Mouse (Mus musculus) lung, postnatal 0 days (tissue): ENCODE measurements around the gene Tldc1. TPM values are rescaled to one million over a fixed set of nuclear protein-coding genes. Genes with fewer than 3 reads are reported as not detected.
A peak's percentile ranks its signal among the peaks of the same experiment; 100 is the strongest.

Experiments used
- ATAC-seq: fragments of 200-750 bp; cut with Nextera tagmentation; 2 replicates; pipeline ENCODE4 v1.8.0; 2017; ENCODE audit warnings: moderate library complexity
- DNase-seq: peaks from one replicate; pipeline ENCODE4 v3.0.0-alpha.2; 2016; ENCODE audit warnings: low spot score
- H3K27ac ChIP-seq: fragments of 300-500 bp; sonication (generic); 2 replicates; pipeline ENCODE4 v1.5.1; 2014; ENCODE audit warnings: antibody characterized with exemption, mild to moderate bottlenecking, low read length, mixed read lengths
- H3K27me3 ChIP-seq: fragments of 300-500 bp; sonication (generic); replicated peaks from 2 replicates; pipeline ENCODE4 v1.6.1; 2014; ENCODE audit warnings: low read length, mixed read lengths; ENCODE audit not compliant: insufficient read depth
- H3K36me3 ChIP-seq: fragments of 300-500 bp; sonication (generic); 2 replicates; pipeline ENCODE4 v1.6.1; 2014; ENCODE audit warnings: low read length, mixed read lengths; ENCODE audit not compliant: insufficient read depth
- H3K4me1 ChIP-seq: fragments of 300-500 bp; sonication (generic); 2 replicates; pipeline ENCODE4 v1.6.1; 2014; ENCODE audit warnings: antibody characterized with exemption, low read depth, low read length, mixed read lengths; ENCODE audit not compliant: insufficient read depth
- H3K4me2 ChIP-seq: fragments of 300-500 bp; sonication (generic); replicated peaks from 2 replicates; pipeline ENCODE4 v1.6.1; 2014; ENCODE audit warnings: low read depth, mild to moderate bottlenecking, low read length, moderate library complexity, mixed read lengths
- H3K4me3 ChIP-seq: fragments of 300-500 bp; sonication (generic); 2 replicates; pipeline ENCODE4 v1.5.1; 2014; ENCODE audit warnings: low read depth, low read length
- H3K9ac ChIP-seq: fragments of 300-500 bp; sonication (generic); replicated peaks from 2 replicates; pipeline ENCODE4 v1.6.1; 2014; ENCODE audit warnings: low read depth, mild to moderate bottlenecking
- H3K9me3 ChIP-seq: fragments of 300-500 bp; sonication (generic); 2 replicates; pipeline ENCODE4 v1.6.1; 2016; ENCODE audit warnings: low read length, mixed read lengths
- CTCF ChIP-seq: IDR thresholded peaks from 2 replicates; pipeline ENCODE4 v1.5.1; 2016; ENCODE audit warnings: antibody characterized with exemption, mild to moderate bottlenecking
- EP300 ChIP-seq: IDR thresholded peaks from 2 replicates; pipeline ENCODE4 v1.6.1; 2016; ENCODE audit warnings: antibody characterized with exemption, mild to moderate bottlenecking, control low read depth
- WGBS: fragments of 180-500 bp; shearing (Covaris S2); extraction: QIAGEN DNeasy Blood & Tissue Kit; methylation state at CpG from one replicate; pipeline ENCODE4 v1.1.7; 2014; 5-methylcytosine and 5-hydroxymethylcytosine counted together
- polyA plus RNA-seq: library from polyadenylated mRNA; unstranded; fragments of >200 nt; fragmentation: Nextera tagmentation; extraction: Ambion mirVana; gene quantifications from 2 replicates; pipeline ENCODE4 v1.2.1, GENCODE M21; 2015

Gene Tldc1
- polyA plus RNA-seq, 1 experiment from 2014 or later, result 7.9 TPM

DNA sequence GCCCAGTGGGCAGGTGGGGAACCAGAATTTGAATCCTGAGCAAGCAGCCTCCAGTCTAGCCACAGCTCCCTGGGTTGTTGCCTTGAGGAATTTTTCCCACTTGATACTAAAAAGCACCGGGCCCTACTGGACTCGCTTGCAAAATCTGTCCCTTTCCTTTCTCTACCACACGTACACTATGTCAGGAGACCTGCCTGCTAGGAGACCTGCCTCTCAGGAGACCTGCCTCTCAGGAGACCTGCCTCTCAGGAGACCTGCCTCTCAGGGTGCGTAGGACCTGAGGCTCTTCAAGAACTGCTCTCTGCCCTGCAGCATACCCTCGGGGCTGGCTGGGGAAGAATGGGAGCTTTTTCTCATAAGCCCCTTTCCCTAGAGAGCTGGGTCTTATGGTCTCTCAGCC lies 64.8 kb downstream of the Tldc1 start:
- H3K36me3 ChIP-seq, result no peaks in the 10 kb centered on the region
- H3K9me3 ChIP-seq, result no peaks in the 10 kb centered on the region
- 49% methylated on average over 5 of the region's 5 CpGs for WGBS
- no peak overlapping the region for H3K4me3 ChIP-seq
- peak; percentile 32 for DNase-seq
- no peak for TF ChIP-seq CTCF
- TF ChIP-seq EP300, result no peak
- no peak overlapping the region for H3K4me2 ChIP-seq
- H3K9ac ChIP-seq, result no peak overlapping the region
- ATAC-seq, result 0 out of 2 replicates have a peak, but pooled peaks have one; percentile 5
- H3K27me3 ChIP-seq, result no peaks in the 10 kb centered on the region
- peaks cover 18% of the 10 kb centered on the region for H3K4me1 ChIP-seq
- H3K27ac ChIP-seq, result no peak overlapping the region

DNA sequence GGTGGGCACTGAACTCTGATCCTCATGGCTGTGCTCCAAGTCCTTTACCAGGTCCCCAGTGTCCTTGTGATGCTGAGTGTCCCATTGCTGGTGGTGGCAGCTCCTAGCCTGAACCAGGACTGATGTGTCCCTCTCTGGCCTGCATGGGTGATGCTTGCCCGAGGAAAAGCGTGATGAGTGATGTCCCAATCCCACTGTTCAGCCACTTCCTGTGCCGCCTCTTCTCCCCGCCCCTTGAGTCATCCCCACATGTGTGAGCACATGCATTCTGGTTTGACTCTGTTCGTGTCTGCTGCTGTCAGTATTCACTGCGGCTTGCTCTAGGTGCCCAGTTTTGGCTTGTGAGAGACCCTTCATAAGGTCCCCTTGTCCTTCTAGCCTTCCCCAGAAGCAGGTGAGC lies 66.0 kb downstream of the Tldc1 start:
- peaks cover 18% of the 10 kb centered on the region for H3K4me1 ChIP-seq
- peak; percentile 16; the same call in 1 of the 2 replicates for TF ChIP-seq EP300
- TF ChIP-seq CTCF, result no peak
- H3K4me3 ChIP-seq, result no peak overlapping the region
- DNase-seq (peak; percentile 76), ATAC-seq (peak; percentile 32; the same call in 1 of the 2 replicates)
- no peak overlapping the region for H3K27ac ChIP-seq
- H3K27me3 ChIP-seq, result no peaks in the 10 kb centered on the region
- no peaks in the 10 kb centered on the region for H3K9me3 ChIP-seq
- H3K9ac ChIP-seq, result no peak overlapping the region
- H3K36me3 ChIP-seq, result no peaks in the 10 kb centered on the region
- WGBS, result 54% methylated on average over 6 of the region's 6 CpGs
- no peak overlapping the region for H3K4me2 ChIP-seq

Other genes with a start within 250 kb of the Tldc1 start
- gene Mbtps1, start 219.7 kb downstream of the Tldc1 start, polyA plus RNA-seq, result 64.4 and 67.4 TPM in 2 replicates
- 26.0 and 27.0 TPM in 2 replicates for gene Hsdl1, start 203.2 kb downstream of the Tldc1 start, polyA plus RNA-seq
- 2.9 and 4.0 TPM in 2 replicates for gene Dnaaf1, start 203.2 kb downstream of the Tldc1 start, polyA plus RNA-seq
- gene Taf1c, start 173.2 kb downstream of the Tldc1 start, polyA plus RNA-seq, result 5.6 and 5.7 TPM in 2 replicates
- gene Adad2, start 165.7 kb downstream of the Tldc1 start, polyA plus RNA-seq, result not detected in 2 replicates
- 0.07 and 0.08 TPM in 2 replicates for gene Kcng4, start 142.7 kb downstream of the Tldc1 start, polyA plus RNA-seq
- 130 and 164 TPM in 2 replicates for gene Wfdc1, start 112.1 kb downstream of the Tldc1 start, polyA plus RNA-seq
- gene Atp2c2, start 78.4 kb downstream of the Tldc1 start, polyA plus RNA-seq, result 1.5 and 2.1 TPM in 2 replicates
- gene Cotl1, start 62.1 kb upstream of the Tldc1 start, polyA plus RNA-seq, result 54.3 and 54.6 TPM in 2 replicates
- 11.4 and 11.6 TPM in 2 replicates for gene Klhl36, start 83.8 kb upstream of the Tldc1 start, polyA plus RNA-seq
- 38.1 and 40.3 TPM in 2 replicates for gene Usp10, start 131.9 kb upstream of the Tldc1 start, polyA plus RNA-seq
- gene Gm20388, start 132.4 kb upstream of the Tldc1 start, polyA plus RNA-seq, result not detected in 2 replicates
- 9.7 and 16.8 TPM in 2 replicates for gene Crispld2, start 214.0 kb upstream of the Tldc1 start, polyA plus RNA-seq